Mouse (Mus musculus): ENCODE results near the gene Fam189b. TPM values are rescaled to one million over a fixed set of nuclear protein-coding genes. Genes with fewer than 3 reads are reported as not detected.
"Not testable (repeated sequence)": the region's sequence is repeated elsewhere in the genome, so short reads cannot be mapped to it uniquely, and the experiment has no call there.

The Fam189b gene
- total and polyA plus RNA-seq, 3 experiments = 3.9 to 18.0 (median 5.1) TPM

GRCm38 (mm10) chr3:89215853-89216252, 32.9 kb downstream of the Fam189b start:
- H3K4me3 ChIP-seq = peak overlapping the region; percentile 34; the same call in 1 of the 2 replicates
- 0% methylated on average over 6 of the region's 6 CpGs for WGBS
- no peaks in the 10 kb centered on the region for H3K27me3 ChIP-seq (ENCODE audit: control insufficient read depth, insufficient read depth, low read length)
- no peaks in the 10 kb centered on the region for H3K79me2 ChIP-seq (replicated peaks; ENCODE audit: control insufficient read depth, insufficient read depth, low read length)
- no peak overlapping the region for H3K9ac ChIP-seq (ENCODE audit: low read depth, low read length)
- H3K4me1 ChIP-seq (ENCODE audit: control insufficient read depth, insufficient read depth, low read length) = peaks cover 5% of the 10 kb centered on the region
- DNase-seq = peak; percentile 83 to 84
- intact Hi-C loops (cut with DNase I) = loop anchor here (2.0 to 10.0 kb wide), 5 partner anchors 19 to 271 kb away; partner anchors contain the start of gene Clk2
- no peak for TF ChIP-seq POLR2A (IDR thresholded peaks at IDR 0.05; ENCODE audit: insufficient read depth, low read depth, low read length)
- no peak; the same call in 1 of the 2 replicates for TF ChIP-seq CTCF (IDR thresholded peaks at IDR 0.05)
- TF ChIP-seq EP300 (IDR thresholded peaks at IDR 0.05; ENCODE audit: insufficient read depth, low read depth, low read length) = peak; percentile 85
- no peak overlapping the region; the same call in 1 of the 2 replicates for H3K27ac ChIP-seq
- no peaks in the 10 kb centered on the region for H3K36me3 ChIP-seq (ENCODE audit: control insufficient read depth, insufficient read depth, low read length)

GRCm38 (mm10) chr3:89216407-89216806, 33.5 kb downstream of the Fam189b start:
- not testable (repeated sequence) for H3K9ac ChIP-seq (ENCODE audit: low read depth, low read length); DNase-seq; H3K4me1 ChIP-seq (ENCODE audit: control insufficient read depth, insufficient read depth, low read length); H3K27ac ChIP-seq; H3K4me3 ChIP-seq; H3K36me3 ChIP-seq (ENCODE audit: control insufficient read depth, insufficient read depth, low read length); H3K27me3 ChIP-seq (ENCODE audit: control insufficient read depth, insufficient read depth, low read length); H3K79me2 ChIP-seq (replicated peaks; ENCODE audit: control insufficient read depth, insufficient read depth, low read length)
- intact Hi-C loops (cut with DNase I) = loop anchor here (2.0 to 10.0 kb wide), 2 partner anchors 100 to 272 kb away; no protein-coding TSS in a partner anchor
- WGBS = 62% methylated on average over 7 of the region's 7 CpGs

GRCm38 (mm10) chr3:89218271-89218670, 35.3 kb downstream of the Fam189b start:
- Histone ChIP-seq H3K27me3 (ENCODE audit: control insufficient read depth, insufficient read depth, low read length) (no peaks in the 10 kb centered on the region), H3K79me2 (replicated peaks; ENCODE audit: control insufficient read depth, insufficient read depth, low read length) (no peaks in the 10 kb centered on the region), H3K4me3 (no peak overlapping the region), H3K9ac (ENCODE audit: low read depth, low read length) (no peak overlapping the region), H3K36me3 (ENCODE audit: control insufficient read depth, insufficient read depth, low read length) (no peaks in the 10 kb centered on the region), H3K27ac (no peak overlapping the region), H3K4me1 (ENCODE audit: control insufficient read depth, insufficient read depth, low read length) (peaks cover 5% of the 10 kb centered on the region; the same call in 1 of the 2 replicates)
- TF ChIP-seq CTCF (IDR thresholded peaks at IDR 0.05) (no peak), POLR2A (IDR thresholded peaks at IDR 0.05; ENCODE audit: insufficient read depth, low read depth, low read length) (no peak), EP300 (IDR thresholded peaks at IDR 0.05; ENCODE audit: insufficient read depth, low read depth, low read length) (no peak)
- intact Hi-C loops (cut with DNase I) = loop anchor here (10.0 kb wide), 1 partner anchor 273 kb away; no protein-coding TSS in a partner anchor
- DNase-seq = no peak
- 92% methylated on average over 1 of the region's 1 CpGs for WGBS

GRCm38 (mm10) chr3:89219546-89219945, 36.6 kb downstream of the Fam189b start:
- 28% methylated on average over 8 of the region's 8 CpGs for WGBS
- no peak overlapping the region for H3K27ac ChIP-seq

GRCm38 (mm10) chr3:89221167-89221566, 38.2 kb downstream of the Fam189b start:
- Histone ChIP-seq H3K79me2 (replicated peaks; ENCODE audit: control insufficient read depth, insufficient read depth, low read length) (no peaks in the 10 kb centered on the region), H3K36me3 (ENCODE audit: control insufficient read depth, insufficient read depth, low read length) (no peaks in the 10 kb centered on the region), H3K4me3 (no peak overlapping the region), H3K9ac (ENCODE audit: low read depth, low read length) (no peak overlapping the region), H3K27me3 (ENCODE audit: control insufficient read depth, insufficient read depth, low read length) (no peaks in the 10 kb centered on the region), H3K4me1 (ENCODE audit: control insufficient read depth, insufficient read depth, low read length) (no peaks in the 10 kb centered on the region), H3K27ac (no peak overlapping the region)
- WGBS = 85% methylated on average over 5 of the region's 5 CpGs
- intact Hi-C loops (cut with DNase I) = no loop called here
- DNase-seq = no peak
- no peak for TF ChIP-seq CTCF (IDR thresholded peaks at IDR 0.05)
- no peak for TF ChIP-seq EP300 (IDR thresholded peaks at IDR 0.05; ENCODE audit: insufficient read depth, low read depth, low read length)
- no peak for TF ChIP-seq POLR2A (IDR thresholded peaks at IDR 0.05; ENCODE audit: insufficient read depth, low read depth, low read length)

More at GRCm38 (mm10) chr3:89219546-89219945, 36.6 kb downstream of the Fam189b start:
- Histone ChIP-seq H3K4me1 (ENCODE audit: control insufficient read depth, insufficient read depth, low read length) (peaks cover 5% of the 10 kb centered on the region; the same call in 1 of the 2 replicates), H3K27me3 (ENCODE audit: control insufficient read depth, insufficient read depth, low read length) (no peaks in the 10 kb centered on the region), H3K9ac (ENCODE audit: low read depth, low read length) (no peak overlapping the region), H3K4me3 (no peak overlapping the region), H3K36me3 (ENCODE audit: control insufficient read depth, insufficient read depth, low read length) (no peaks in the 10 kb centered on the region), H3K79me2 (replicated peaks; ENCODE audit: control insufficient read depth, insufficient read depth, low read length) (no peaks in the 10 kb centered on the region)
- no peak for DNase-seq
- TF ChIP-seq POLR2A (IDR thresholded peaks at IDR 0.05; ENCODE audit: insufficient read depth, low read depth, low read length) = no peak
- no peak for TF ChIP-seq CTCF (IDR thresholded peaks at IDR 0.05)
- no peak for TF ChIP-seq EP300 (IDR thresholded peaks at IDR 0.05; ENCODE audit: insufficient read depth, low read depth, low read length)
- intact Hi-C loops (cut with DNase I) = loop anchor here (10.0 kb wide), 1 partner anchor 275 kb away; no protein-coding TSS in a partner anchor

GRCm38 (mm10) chr3:89224796-89225195, 41.9 kb downstream of the Fam189b start:
- intact Hi-C loops (cut with DNase I) = no loop called here
- Histone ChIP-seq H3K4me1 (ENCODE audit: control insufficient read depth, insufficient read depth, low read length) (no peaks in the 10 kb centered on the region; the same call in 1 of the 2 replicates), H3K27ac (no peak overlapping the region), H3K27me3 (ENCODE audit: control insufficient read depth, insufficient read depth, low read length) (no peaks in the 10 kb centered on the region), H3K36me3 (ENCODE audit: control insufficient read depth, insufficient read depth, low read length) (no peaks in the 10 kb centered on the region), H3K4me3 (no peak overlapping the region), H3K9ac (ENCODE audit: low read depth, low read length) (no peak overlapping the region), H3K79me2 (replicated peaks; ENCODE audit: control insufficient read depth, insufficient read depth, low read length) (no peaks in the 10 kb centered on the region)
- WGBS = 79% methylated on average over 11 of the region's 11 CpGs
- TF ChIP-seq CTCF (IDR thresholded peaks at IDR 0.05) (no peak), EP300 (IDR thresholded peaks at IDR 0.05; ENCODE audit: insufficient read depth, low read depth, low read length) (no peak), POLR2A (IDR thresholded peaks at IDR 0.05; ENCODE audit: insufficient read depth, low read depth, low read length) (no peak)
- no peak for DNase-seq
